Mouse (Mus musculus) heart, embryonic 13.5 days (tissue): ENCODE results near the gene Edar. TPM values are rescaled to one million over a fixed set of nuclear protein-coding genes. Genes with fewer than 3 reads are reported as not detected.
A peak's percentile ranks its signal among the peaks of the same experiment; 100 is the strongest.

Experiments
- ATAC-seq: fragments of 200-750 bp; cut with Nextera tagmentation; 2 replicates; pipeline ENCODE4 v1.8.0; 2017; ENCODE audit warnings: moderate TSS enrichment; ENCODE audit not compliant: insufficient number of reproducible peaks, low FRiP score, low TSS enrichment; ENCODE audit errors: extremely low read depth
- H3K27ac ChIP-seq: fragments of 300-500 bp; sonication (generic); replicated peaks from 2 replicates; pipeline ENCODE4 v1.5.1; 2015; ENCODE audit warnings: moderate library complexity, mild to moderate bottlenecking, inconsistent platforms
- H3K27me3 ChIP-seq: fragments of 300-500 bp; sonication (generic); replicated peaks from 2 replicates; pipeline ENCODE4 v1.6.1; 2015; ENCODE audit warnings: mild to moderate bottlenecking, inconsistent platforms
- H3K36me3 ChIP-seq: fragments of 300-500 bp; sonication (generic); 2 replicates; pipeline ENCODE4 v1.6.1; 2015; ENCODE audit warnings: mild to moderate bottlenecking, inconsistent platforms
- H3K4me1 ChIP-seq: fragments of 300-500 bp; sonication (generic); 2 replicates; pipeline ENCODE4 v1.6.1; 2015; ENCODE audit warnings: inconsistent platforms
- H3K4me2 ChIP-seq: fragments of 300-500 bp; sonication (generic); 2 replicates; pipeline ENCODE4 v1.6.1; 2015; ENCODE audit warnings: inconsistent platforms, mild to moderate bottlenecking, moderate library complexity
- H3K4me3 ChIP-seq: fragments of 300-500 bp; sonication (generic); 2 replicates; pipeline ENCODE4 v1.5.1; 2015; ENCODE audit warnings: moderate library complexity, mild to moderate bottlenecking, inconsistent platforms
- H3K9ac ChIP-seq: fragments of 300-500 bp; sonication (generic); 2 replicates; pipeline ENCODE4 v1.6.1; 2015; ENCODE audit warnings: inconsistent platforms, mild to moderate bottlenecking, moderate library complexity
- H3K9me3 ChIP-seq: fragments of 300-500 bp; sonication (generic); 2 replicates; pipeline ENCODE4 v1.6.1; 2016; ENCODE audit warnings: inconsistent platforms
- WGBS: fragments of 180-500 bp; shearing (Covaris S2); methylation state at CpG from one replicate; pipeline ENCODE4 v1.1.7; 2015; ENCODE audit warnings: mixed read lengths; 5-methylcytosine and 5-hydroxymethylcytosine counted together
- polyA plus RNA-seq: library from polyadenylated mRNA; unstranded; fragments of >200 nt; fragmentation: Nextera tagmentation; extraction: Ambion mirVana; gene quantifications from 2 replicates; pipeline ENCODE4 v1.2.1, GENCODE M21; 2015

The Edar gene
- polyA plus RNA-seq, 1 experiment from 2014 or later = 0.07 TPM

DNA sequence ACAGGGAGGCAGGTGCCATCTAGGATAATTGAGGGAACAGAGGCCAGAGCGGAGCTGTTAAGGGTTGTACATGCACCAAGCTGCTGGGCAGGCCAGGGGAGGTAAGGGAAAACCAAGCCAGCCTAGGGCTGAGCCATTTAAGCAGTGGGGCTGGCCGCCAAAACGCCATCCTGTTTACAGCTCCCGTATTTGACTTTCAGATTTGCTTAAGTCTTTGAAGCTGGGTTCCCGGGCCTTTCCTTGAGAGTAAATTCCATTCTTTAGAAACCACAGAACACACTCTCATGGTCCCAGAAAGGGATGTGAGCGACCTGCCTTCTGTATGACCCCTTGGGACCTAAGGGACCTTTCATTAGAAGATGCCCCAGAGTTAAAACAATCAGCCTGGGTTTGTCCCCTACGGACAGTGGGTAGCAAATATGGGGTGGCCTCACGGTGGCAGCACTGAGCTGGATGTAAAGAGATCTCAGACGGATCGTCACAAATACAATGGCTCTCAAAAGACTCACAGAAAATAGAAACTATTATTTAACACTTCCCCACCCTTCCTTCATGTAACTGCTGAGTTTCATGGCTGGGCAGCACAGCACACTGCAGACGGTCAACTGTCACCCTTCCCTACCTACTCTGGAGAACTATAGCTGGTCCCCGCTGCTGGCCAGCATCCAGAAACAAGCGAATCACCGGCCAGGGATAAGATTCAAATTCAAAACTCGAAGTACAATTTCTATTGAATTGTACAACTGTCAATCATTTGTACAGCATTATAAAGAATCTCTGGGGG, 2.0 kb downstream of the Edar start:
- Histone ChIP-seq H3K9me3 (no peaks in the 10 kb centered on the region), H3K27ac (no peak overlapping the region), H3K36me3 (no peaks in the 10 kb centered on the region), H3K27me3 (peaks cover 31% of the 10 kb centered on the region), H3K4me2 (peak overlapping the region; percentile 27; the same call in 1 of the 2 replicates), H3K4me3 (no peak overlapping the region), H3K4me1 (peaks cover 6% of the 10 kb centered on the region; the same call in 1 of the 2 replicates), H3K9ac (no peak overlapping the region)
- no peak for ATAC-seq
- WGBS = 42% methylated on average over 15 of the region's 15 CpGs

DNA sequence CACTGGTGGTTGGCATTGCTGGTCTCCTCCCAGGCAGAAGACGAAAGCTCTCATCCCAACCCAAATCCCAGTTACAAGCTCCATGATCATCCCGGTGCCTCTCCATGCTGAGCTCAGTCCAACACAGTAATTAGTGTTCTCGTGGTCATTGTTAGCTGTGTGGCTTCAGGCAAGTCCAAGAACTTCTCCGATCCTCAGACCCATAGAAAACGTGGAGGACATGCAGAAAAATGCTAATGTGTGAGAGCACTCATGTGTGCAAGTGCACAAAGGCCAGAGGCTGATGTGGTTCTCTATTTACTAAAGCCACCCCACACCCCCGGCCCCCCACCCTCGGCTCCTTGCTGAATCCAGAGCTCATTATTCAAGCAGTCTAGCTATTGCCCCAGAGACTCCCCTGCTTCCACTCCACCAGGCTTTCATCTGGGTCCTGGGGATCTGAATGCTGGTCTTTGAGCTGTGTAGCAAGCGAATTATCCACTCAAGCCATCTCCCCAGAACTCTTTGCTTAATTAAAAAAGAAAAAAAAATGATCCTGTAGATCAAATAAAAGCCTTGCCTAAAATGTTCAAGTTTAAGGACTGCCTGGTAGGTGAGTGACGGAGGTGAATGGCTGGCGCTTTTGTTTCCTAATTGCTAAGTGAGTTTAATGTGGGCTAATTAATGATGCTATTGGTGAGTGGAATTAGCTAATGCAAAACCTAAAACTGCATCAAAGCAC, 2.7 kb downstream of the Edar start:
- Histone ChIP-seq H3K4me2 (no peak overlapping the region), H3K27me3 (peaks cover 31% of the 10 kb centered on the region), H3K27ac (no peak overlapping the region), H3K9me3 (no peaks in the 10 kb centered on the region), H3K4me1 (peaks cover 6% of the 10 kb centered on the region; the same call in 1 of the 2 replicates), H3K4me3 (no peak overlapping the region), H3K36me3 (no peaks in the 10 kb centered on the region), H3K9ac (no peak overlapping the region)
- WGBS = 70% methylated on average over 10 of the region's 10 CpGs
- ATAC-seq = no peak

GRCm38 (mm10) chr10:58663868-58664267, 11.6 kb downstream of the Edar start:
- H3K9ac ChIP-seq = no peak overlapping the region
- no peak overlapping the region for H3K27ac ChIP-seq
- no peak overlapping the region for H3K4me3 ChIP-seq
- no peaks in the 10 kb centered on the region for H3K4me1 ChIP-seq
- H3K36me3 ChIP-seq = no peaks in the 10 kb centered on the region
- no peaks in the 10 kb centered on the region for H3K9me3 ChIP-seq
- WGBS = 80% methylated on average over 5 of the region's 5 CpGs
- H3K4me2 ChIP-seq = no peak overlapping the region
- H3K27me3 ChIP-seq = no peaks in the 10 kb centered on the region
- no peak for ATAC-seq

DNA sequence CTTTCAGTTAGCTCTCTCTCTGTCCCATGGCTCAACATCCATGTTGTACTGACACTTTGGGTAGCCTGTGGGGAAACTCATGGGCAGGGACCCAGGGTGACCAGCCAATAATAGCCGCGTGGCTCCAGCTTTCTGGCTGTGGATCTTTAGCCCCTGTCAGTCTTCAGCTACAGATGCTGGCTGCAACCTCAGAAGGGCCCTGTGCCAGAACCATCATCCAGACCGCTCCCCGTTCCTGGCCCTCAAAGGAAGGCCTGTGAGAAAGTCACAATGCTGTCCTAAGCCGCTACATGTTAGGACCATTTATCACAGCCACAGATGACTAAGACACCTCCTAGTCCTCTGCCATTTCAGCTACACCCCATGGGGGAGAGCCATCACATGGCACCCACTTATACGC, 12.0 kb downstream of the Edar start:
- ATAC-seq = no peak
- no peaks in the 10 kb centered on the region for H3K27me3 ChIP-seq
- H3K27ac ChIP-seq = no peak overlapping the region
- H3K4me2 ChIP-seq = no peak overlapping the region
- WGBS = 72% methylated on average over 6 of the region's 6 CpGs
- H3K4me3 ChIP-seq = no peak overlapping the region
- no peaks in the 10 kb centered on the region for H3K36me3 ChIP-seq
- H3K9ac ChIP-seq = no peak overlapping the region
- no peaks in the 10 kb centered on the region for H3K9me3 ChIP-seq
- H3K4me1 ChIP-seq = no peaks in the 10 kb centered on the region

DNA sequence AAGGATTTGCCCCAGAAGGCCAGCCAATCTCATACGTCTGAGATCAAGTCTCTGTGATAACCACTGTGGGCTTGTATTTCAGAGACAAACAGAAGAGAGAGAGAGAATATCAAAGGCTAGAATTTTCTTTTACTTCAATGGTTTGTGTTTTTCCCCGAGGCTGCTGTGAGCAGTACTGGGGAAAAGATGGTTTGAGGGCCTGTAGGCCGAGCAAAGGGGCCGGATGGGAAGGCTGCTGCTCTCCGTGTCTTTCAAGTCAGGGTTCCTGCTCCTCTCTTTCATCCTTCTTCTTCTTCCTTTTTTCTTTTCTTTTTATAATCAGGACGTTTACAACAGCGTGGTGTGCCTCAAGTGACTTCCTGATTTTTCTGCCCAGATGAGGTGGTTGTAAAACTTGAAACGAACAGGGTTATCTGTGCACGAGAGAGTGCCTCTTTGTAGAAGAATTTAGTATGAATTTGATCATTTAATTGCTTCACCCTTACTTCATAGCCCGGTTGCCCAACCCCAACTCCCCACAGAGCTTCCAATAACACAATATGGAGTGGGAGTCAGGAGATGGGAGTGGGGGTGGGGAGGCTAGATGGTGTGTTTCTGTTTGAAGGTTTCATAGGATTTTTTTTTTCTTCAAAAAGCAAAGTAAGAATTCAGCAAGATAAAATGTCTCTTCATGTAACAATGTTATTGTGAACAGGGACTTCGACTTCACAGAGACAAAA, 16.0 kb downstream of the Edar start:
- Histone ChIP-seq H3K27ac (no peak overlapping the region), H3K4me2 (no peak overlapping the region), H3K4me1 (0 out of 2 replicates have a peak, but pooled peaks cover 6% of the 10 kb centered on the region), H3K9ac (no peak overlapping the region), H3K36me3 (no peaks in the 10 kb centered on the region), H3K9me3 (no peaks in the 10 kb centered on the region), H3K4me3 (no peak overlapping the region), H3K27me3 (no peaks in the 10 kb centered on the region; the same call in 1 of the 2 replicates)
- no peak for ATAC-seq
- WGBS = 59% methylated on average over 11 of the region's 11 CpGs

DNA sequence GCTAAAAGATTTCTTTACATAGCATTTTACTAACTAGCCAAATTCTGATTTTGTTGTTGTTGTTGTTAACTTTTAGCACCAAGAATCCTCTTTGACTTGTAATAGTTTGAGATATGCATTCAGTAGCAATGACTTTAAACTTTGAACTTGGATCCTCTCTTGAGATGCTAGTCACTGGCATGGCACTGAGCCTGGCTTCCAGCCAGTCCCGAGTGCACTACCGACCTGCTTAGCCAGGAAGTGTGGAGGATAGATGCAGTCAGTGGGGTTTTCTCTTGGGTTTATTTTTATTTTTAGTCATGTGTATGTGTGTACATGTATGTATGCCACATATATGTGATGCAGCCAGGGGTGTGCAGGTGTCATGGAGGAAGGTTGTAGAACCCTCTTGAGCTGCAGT, 17.7 kb downstream of the Edar start:
- no peak for ATAC-seq
- H3K27ac ChIP-seq = no peak overlapping the region
- H3K36me3 ChIP-seq = no peaks in the 10 kb centered on the region
- no peak overlapping the region for H3K9ac ChIP-seq
- WGBS = 25% methylated on average over 2 of the region's 2 CpGs
- no peaks in the 10 kb centered on the region; the same call in 1 of the 2 replicates for H3K27me3 ChIP-seq
- H3K4me3 ChIP-seq = no peak overlapping the region
- H3K4me1 ChIP-seq = peaks cover 13% of the 10 kb centered on the region
- H3K4me2 ChIP-seq = no peak overlapping the region
- no peaks in the 10 kb centered on the region for H3K9me3 ChIP-seq

DNA sequence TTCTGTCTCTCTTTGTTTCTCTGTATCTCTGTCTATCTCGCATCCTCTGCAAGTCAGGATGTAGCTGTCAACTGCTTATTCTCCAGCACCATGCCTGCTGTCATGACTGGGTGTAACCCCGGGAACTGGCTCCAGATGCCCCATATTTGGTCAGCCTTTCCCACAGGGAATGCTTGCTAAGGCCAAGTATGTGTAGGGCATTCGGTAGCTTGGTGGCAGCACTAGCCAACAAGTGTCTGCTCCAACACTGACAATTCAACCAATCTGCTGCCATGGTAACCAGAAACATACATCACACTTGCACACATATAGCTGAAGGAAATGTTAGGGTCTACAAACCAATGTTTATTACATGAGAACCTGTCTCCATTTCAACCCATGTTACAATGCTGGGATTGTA, 21.8 kb downstream of the Edar start:
- no peaks in the 10 kb centered on the region for H3K9me3 ChIP-seq
- H3K9ac ChIP-seq = no peak overlapping the region
- H3K4me2 ChIP-seq = no peak overlapping the region
- peaks cover 32% of the 10 kb centered on the region for H3K4me1 ChIP-seq
- H3K4me3 ChIP-seq = no peak overlapping the region
- ATAC-seq = no peak
- WGBS = 33% methylated on average over 3 of the region's 3 CpGs
- H3K27ac ChIP-seq = no peak overlapping the region
- no peaks in the 10 kb centered on the region; the same call in 1 of the 2 replicates for H3K27me3 ChIP-seq
- no peaks in the 10 kb centered on the region for H3K36me3 ChIP-seq

GRCm38 (mm10) chr10:58652418-58653394, 22.7 kb downstream of the Edar start:
- Histone ChIP-seq H3K27ac (0 out of 2 replicates have a peak overlapping the region, but pooled peaks have one; percentile 8), H3K9me3 (no peaks in the 10 kb centered on the region), H3K4me2 (peak overlapping the region; percentile 63), H3K9ac (peak overlapping the region; percentile 50), H3K36me3 (no peaks in the 10 kb centered on the region), H3K4me3 (no peak overlapping the region), H3K27me3 (no peaks in the 10 kb centered on the region; the same call in 1 of the 2 replicates), H3K4me1 (peaks cover 28% of the 10 kb centered on the region)
- 23% methylated on average over 10 of the region's 10 CpGs for WGBS
- ATAC-seq = peak; percentile 29; the same call in 1 of the 2 replicates

DNA sequence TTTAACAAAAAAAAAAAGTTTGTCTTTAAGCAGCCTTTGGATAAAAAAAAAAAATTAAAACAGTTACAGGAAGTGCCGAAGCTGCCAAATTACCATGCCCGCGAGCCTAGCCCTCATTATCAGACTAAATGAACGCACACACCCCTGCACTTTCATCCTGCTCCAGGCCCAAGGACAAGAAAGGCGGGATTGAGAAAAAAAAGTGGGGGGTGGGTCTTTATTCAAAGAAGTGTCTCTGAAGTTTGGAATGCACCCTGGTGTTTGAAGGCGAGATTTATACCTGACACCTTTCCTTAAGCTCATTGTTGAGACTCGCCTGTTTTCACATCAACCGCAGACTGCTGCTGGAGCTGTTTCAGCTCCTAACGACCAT, 23.4 kb downstream of the Edar start:
- Histone ChIP-seq H3K4me3 (no peak overlapping the region), H3K36me3 (no peaks in the 10 kb centered on the region), H3K27ac (no peak overlapping the region), H3K9me3 (no peaks in the 10 kb centered on the region), H3K27me3 (no peaks in the 10 kb centered on the region; the same call in 1 of the 2 replicates), H3K4me1 (peaks cover 27% of the 10 kb centered on the region), H3K9ac (peak overlapping the region; percentile 50), H3K4me2 (peak overlapping the region; percentile 63)
- no peak for ATAC-seq
- WGBS = 14% methylated on average over 9 of the region's 9 CpGs

DNA sequence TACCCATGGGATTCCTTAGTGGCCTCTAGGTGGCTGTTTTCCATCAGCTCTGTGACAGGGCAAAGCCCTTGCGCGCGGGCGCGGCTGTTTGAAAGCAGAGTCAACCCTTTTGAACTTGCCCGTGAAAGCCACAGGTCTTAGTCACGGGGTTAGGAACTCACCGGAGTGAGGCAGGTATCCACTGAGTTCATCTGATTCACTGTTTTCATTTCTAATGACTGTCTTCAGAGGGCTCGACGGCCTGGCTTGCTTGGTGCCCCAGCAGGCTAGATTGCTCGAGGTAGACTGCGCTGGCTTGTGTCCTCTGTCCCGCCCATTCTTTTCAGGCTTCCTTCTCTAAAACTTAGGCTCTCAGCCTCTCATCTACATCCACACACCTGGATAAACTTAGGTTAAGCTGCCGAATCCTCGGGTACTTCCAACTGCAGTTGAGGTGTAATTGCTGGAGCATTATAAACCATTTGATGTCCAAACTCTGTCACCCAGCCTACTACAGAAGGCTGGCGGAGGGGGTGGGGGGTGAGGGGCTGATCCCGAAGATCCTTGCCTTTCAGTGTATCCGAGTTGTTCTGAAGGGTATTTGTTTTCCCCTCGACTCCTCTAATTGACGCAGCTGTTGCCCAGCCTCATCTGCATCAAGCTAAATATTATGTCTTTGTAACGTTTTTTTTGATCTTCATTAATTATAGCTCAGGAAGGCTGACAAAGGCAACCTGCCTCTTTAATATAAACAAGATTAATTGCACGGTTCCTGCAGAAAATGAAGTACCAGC, 24.0 kb downstream of the Edar start:
- H3K9ac ChIP-seq = peak overlapping the region; percentile 44; the same call in 1 of the 2 replicates
- H3K4me2 ChIP-seq = peak overlapping the region; percentile 63
- no peaks in the 10 kb centered on the region for H3K36me3 ChIP-seq
- ATAC-seq = no peak
- H3K4me3 ChIP-seq = peak overlapping the region; percentile 34
- H3K4me1 ChIP-seq = peaks cover 27% of the 10 kb centered on the region
- no peaks in the 10 kb centered on the region for H3K27me3 ChIP-seq
- WGBS = 8% methylated on average over 22 of the region's 22 CpGs
- no peak overlapping the region for H3K27ac ChIP-seq
- H3K9me3 ChIP-seq = no peaks in the 10 kb centered on the region
